Comparison of ENCODE assay signal across 8 mouse cellular contexts in genomic region chr11:76446251-76446650, GRCm38 (mm10). TPM values are rescaled to one million over a fixed set of nuclear protein-coding genes. Genes with fewer than 3 reads are reported as not detected.
DNase-seq lines count a peak whose midpoint lies in the region; ATAC-seq lines count a peak whose summit lies in the region.

No protein-coding gene starts in this region.

- H3K27me3 ChIP-seq in midbrain, embryonic 12.5 days, result peaks cover 30% of the 10 kb centered on the region
- no peaks in the 10 kb centered on the region for H3K27me3 ChIP-seq in midbrain, embryonic 13.5 days
- H3K27me3 ChIP-seq in limb, embryonic 13.5 days, result no peaks in the 10 kb centered on the region
- H3K27me3 ChIP-seq in stomach, embryonic 15.5 days (replicated peaks), result no peaks in the 10 kb centered on the region

- no peak overlapping the region for H3K9ac ChIP-seq in midbrain, embryonic 12.5 days (replicated peaks)
- H3K9ac ChIP-seq in midbrain, embryonic 13.5 days (replicated peaks), result no peak overlapping the region
- H3K9ac ChIP-seq in limb, embryonic 13.5 days, result no peak overlapping the region
- H3K9ac ChIP-seq in stomach, embryonic 15.5 days, result no peak overlapping the region

- H3K36me3 ChIP-seq in midbrain, embryonic 12.5 days, result peaks cover 10% of the 10 kb centered on the region
- H3K36me3 ChIP-seq in midbrain, embryonic 13.5 days, result peaks cover 65% of the 10 kb centered on the region
- peaks cover 33% of the 10 kb centered on the region for H3K36me3 ChIP-seq in limb, embryonic 13.5 days
- H3K36me3 ChIP-seq in stomach, embryonic 15.5 days, result 0 out of 2 replicates have a peak, but pooled peaks cover 8% of the 10 kb centered on the region

- no peak overlapping the region for H3K4me3 ChIP-seq in midbrain, embryonic 12.5 days
- no peak overlapping the region for H3K4me3 ChIP-seq in midbrain, embryonic 13.5 days (replicated peaks)
- no peak overlapping the region for H3K4me3 ChIP-seq in limb, embryonic 13.5 days
- no peak overlapping the region for H3K4me3 ChIP-seq in stomach, embryonic 15.5 days (replicated peaks)

- no peaks in the 10 kb centered on the region for H3K9me3 ChIP-seq in midbrain, embryonic 12.5 days
- no peaks in the 10 kb centered on the region for H3K9me3 ChIP-seq in midbrain, embryonic 13.5 days
- no peaks in the 10 kb centered on the region for H3K9me3 ChIP-seq in limb, embryonic 13.5 days
- H3K9me3 ChIP-seq in stomach, embryonic 15.5 days, result no peaks in the 10 kb centered on the region

- peak overlapping the region; percentile 42; the same call in 1 of the 2 replicates for H3K27ac ChIP-seq in midbrain, embryonic 12.5 days (replicated peaks)
- H3K27ac ChIP-seq in midbrain, embryonic 13.5 days, result no peak overlapping the region
- peak overlapping the region; percentile 72 for H3K27ac ChIP-seq in limb, embryonic 13.5 days
- H3K27ac ChIP-seq in stomach, embryonic 15.5 days, result no peak overlapping the region

- ATAC-seq in midbrain, embryonic 12.5 days (ENCODE audit: low FRiP score, low read depth), result 0 out of 2 replicates have a peak, but pooled peaks have one; percentile 41
- ATAC-seq in midbrain, embryonic 13.5 days, result no peak
- ATAC-seq in limb, embryonic 13.5 days (ENCODE audit: low FRiP score, low read depth), result no peak
- ATAC-seq in stomach, embryonic 15.5 days (ENCODE audit: insufficient read depth, low FRiP score, low read depth), result no peak

- DNase-seq in adrenal gland, postnatal 10 days, result peak; percentile 38
- no peak for DNase-seq in adrenal gland, postnatal 4 days (ENCODE audit: low spot score in 2 of 2)
- no peak for DNase-seq in left cerebral cortex, adult 18-20 months (ENCODE audit: low spot score in 2 of 2)
- no peak for DNase-seq in urinary bladder, postnatal 36 days (ENCODE audit: low spot score in 2 of 2)

- 2% methylated on average over 10 of the region's 10 CpGs for WGBS in midbrain, embryonic 12.5 days
- 4% methylated on average over 10 of the region's 10 CpGs for WGBS in midbrain, embryonic 13.5 days
- WGBS in limb, embryonic 13.5 days, result 3% methylated on average over 10 of the region's 10 CpGs
- WGBS in stomach, embryonic 15.5 days, result 5% methylated on average over 10 of the region's 10 CpGs

- H3K4me1 ChIP-seq in midbrain, embryonic 12.5 days, result peaks cover 59% of the 10 kb centered on the region
- H3K4me1 ChIP-seq in midbrain, embryonic 13.5 days (replicated peaks), result peaks cover 75% of the 10 kb centered on the region
- peaks cover 64% of the 10 kb centered on the region for H3K4me1 ChIP-seq in limb, embryonic 13.5 days
- H3K4me1 ChIP-seq in stomach, embryonic 15.5 days, result peaks cover 17% of the 10 kb centered on the region

- H3K4me2 ChIP-seq in midbrain, embryonic 12.5 days (replicated peaks), result no peak overlapping the region; the same call in 1 of the 2 replicates
- H3K4me2 ChIP-seq in midbrain, embryonic 13.5 days (replicated peaks), result no peak overlapping the region
- peak overlapping the region; percentile 11; the same call in 1 of the 2 replicates for H3K4me2 ChIP-seq in limb, embryonic 13.5 days (replicated peaks)
- peak overlapping the region; percentile 16; the same call in 1 of the 2 replicates for H3K4me2 ChIP-seq in stomach, embryonic 15.5 days

RNA-seq across cellular contexts. Expression of gene Timm22, which starts 39.5 kb away (rescaled TPM):
- 10 to 100 TPM; 45.2 to 47.5 TPM for total RNA-seq in adrenal gland, postnatal 10 days (2021)
- total RNA-seq in adrenal gland, postnatal 4 days (2021), result 10 to 100 TPM; 46.5 to 52.9 TPM
- 98.8 and 113 TPM in 2 replicates for polyA plus RNA-seq in midbrain, embryonic 12.5 days (2016; fragmentation: Nextera tagmentation; extraction: Ambion mirVana)
- 96.3 and 102 TPM in 2 replicates for polyA plus RNA-seq in midbrain, embryonic 13.5 days (2015; fragmentation: Nextera tagmentation; extraction: Ambion mirVana)
- polyA plus RNA-seq in limb, embryonic 13.5 days (2015; fragmentation: Nextera tagmentation; extraction: Ambion mirVana), result 125 and 126 TPM in 2 replicates
- polyA plus RNA-seq in stomach, embryonic 15.5 days (2015; fragmentation: Nextera tagmentation; extraction: Ambion mirVana), result 92.5 and 96.5 TPM in 2 replicates
- total RNA-seq in left cerebral cortex, adult 18-20 months (2021), result 10 to 100 TPM; 38.0 to 38.2 TPM

RNA-seq across cellular contexts. Expression of gene Nxn, which starts 47.3 kb away (rescaled TPM):
- total RNA-seq in adrenal gland, postnatal 10 days (2021), result 10 to 100 TPM; 22.5 to 25.0 TPM
- total RNA-seq in adrenal gland, postnatal 4 days (2021), result 10 to 100 TPM; 26.4 to 28.3 TPM
- 56.9 and 69.4 TPM in 2 replicates for polyA plus RNA-seq in midbrain, embryonic 12.5 days (2016; fragmentation: Nextera tagmentation; extraction: Ambion mirVana)
- polyA plus RNA-seq in midbrain, embryonic 13.5 days (2015; fragmentation: Nextera tagmentation; extraction: Ambion mirVana), result 29.0 and 34.3 TPM in 2 replicates
- polyA plus RNA-seq in limb, embryonic 13.5 days (2015; fragmentation: Nextera tagmentation; extraction: Ambion mirVana), result 55.4 and 57.6 TPM in 2 replicates
- polyA plus RNA-seq in stomach, embryonic 15.5 days (2015; fragmentation: Nextera tagmentation; extraction: Ambion mirVana), result 35.1 and 37.9 TPM in 2 replicates
- total RNA-seq in left cerebral cortex, adult 18-20 months (2021), result 10 to 100 TPM in 1 of 2 experiments, 1 to 10 TPM in 1; 8.7 to 11.9 TPM

Comparison
In these comparisons a context has a peak if more than half of its experiments do, and no peak if none do; other contexts are left out.
1. H3K27ac ChIP-seq: peak in midbrain, embryonic 12.5 days (single experiment) and limb, embryonic 13.5 days (single experiment); none in midbrain, embryonic 13.5 days (single experiment) and stomach, embryonic 15.5 days (single experiment).
2. H3K4me2 ChIP-seq: peak in limb, embryonic 13.5 days (single experiment) and stomach, embryonic 15.5 days (single experiment); none in midbrain, embryonic 12.5 days (single experiment) and midbrain, embryonic 13.5 days (single experiment).